Mouse (Mus musculus) heart, postnatal 36 days (tissue): ENCODE data around the gene Cul3. TPM values are rescaled to one million over a fixed set of nuclear protein-coding genes. Genes with fewer than 3 reads are reported as not detected.
"Not testable (repeated sequence)": the region's sequence is repeated elsewhere in the genome, so short reads cannot be mapped to it uniquely, and the experiment has no call there.

Experiments
- DNase-seq, 2 experiments: peaks; one replicate each; pipeline ENCODE4 v3.0.0; 2021 to 2022
- intact Hi-C: fragments of 180-260 bp; cut with DNase I; formaldehyde crosslinking; loops from one replicate; pipeline ENCODE4 v1.15.1; 2025
- total RNA-seq, 2 experiments: library from RNA; stranded (reverse); gene quantifications; 2 replicates each; pipeline ENCODE4 v1.2.3; 2021

Cul3 gene
- total RNA-seq: 100 to 1,000 TPM; 135 to 140 TPM

DNA sequence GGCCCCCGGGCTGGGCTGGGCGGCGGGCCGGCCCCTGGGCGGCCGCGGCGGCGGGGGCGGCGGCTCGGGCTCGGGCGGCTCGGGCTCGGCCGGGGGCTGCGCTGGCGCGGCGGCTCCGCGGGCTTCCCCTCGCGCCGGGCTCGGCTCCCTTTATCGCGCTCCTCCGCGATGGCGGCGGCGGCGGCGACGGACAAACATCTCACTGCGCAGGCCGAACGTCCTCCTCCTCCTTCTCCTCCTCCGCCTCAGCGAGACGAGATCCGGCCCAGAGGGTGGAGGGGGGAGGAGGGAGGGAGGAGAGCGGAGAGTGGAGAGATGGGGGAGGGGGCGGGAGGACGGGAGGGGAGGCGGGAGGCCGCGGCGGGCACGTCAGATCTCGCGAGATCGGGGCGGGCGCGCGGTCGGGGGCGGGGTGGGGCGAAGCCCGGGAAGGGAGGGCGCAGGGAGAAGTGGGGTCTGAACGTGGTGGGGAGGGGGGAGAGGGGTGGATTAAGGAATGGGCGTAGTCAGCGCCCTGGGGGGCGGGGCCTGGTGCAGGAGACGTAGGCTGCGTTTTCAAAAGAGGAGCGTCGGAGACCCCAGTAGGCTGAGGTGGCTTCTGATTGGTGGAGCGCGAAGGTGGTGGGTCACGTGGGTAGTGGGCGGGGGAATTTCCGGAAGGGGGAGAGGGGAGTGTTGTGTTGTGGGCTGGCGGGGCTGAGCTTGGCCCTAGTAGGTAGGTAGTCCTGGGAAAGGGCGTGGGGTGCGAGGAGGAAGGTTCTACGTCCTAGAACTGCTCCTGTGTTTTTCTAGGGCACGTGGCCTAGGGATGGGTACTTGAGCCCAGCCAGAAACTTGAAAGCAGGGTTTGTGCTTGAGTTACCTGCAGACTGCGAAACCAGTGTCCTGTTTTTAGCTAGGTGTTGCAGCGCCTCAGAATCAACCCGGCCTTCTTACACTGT lies at the start of gene Cul3:
TSS of gene Cul3 (minus strand) at position 45 of the 941 bp plus-strand sequence.
- intact Hi-C loops: no loop called here
- peak; percentile 92 to 93 for DNase-seq

DNA sequence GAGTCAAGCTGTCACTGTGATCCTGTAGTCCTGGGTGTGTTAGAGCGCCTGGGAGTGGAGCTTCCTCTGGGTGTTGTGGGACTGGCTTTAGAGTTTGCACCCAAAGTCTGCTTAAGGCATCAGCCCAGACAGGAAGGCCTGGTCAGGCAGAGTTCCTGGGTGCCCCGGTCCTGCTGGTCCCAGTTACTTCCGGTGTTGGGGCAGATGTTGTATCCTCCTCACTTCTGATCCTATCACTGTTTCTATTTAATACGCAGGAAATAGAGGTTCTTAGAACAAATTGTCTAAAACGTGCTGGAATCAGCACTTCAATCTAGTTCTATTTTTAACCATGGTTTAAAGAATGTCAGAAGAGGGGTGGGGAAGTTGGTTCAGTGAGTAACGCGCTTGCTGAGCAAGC lies 49.2 kb upstream of the Cul3 start:
- DNase-seq: no peak
- intact Hi-C loops: no loop called here

DNA sequence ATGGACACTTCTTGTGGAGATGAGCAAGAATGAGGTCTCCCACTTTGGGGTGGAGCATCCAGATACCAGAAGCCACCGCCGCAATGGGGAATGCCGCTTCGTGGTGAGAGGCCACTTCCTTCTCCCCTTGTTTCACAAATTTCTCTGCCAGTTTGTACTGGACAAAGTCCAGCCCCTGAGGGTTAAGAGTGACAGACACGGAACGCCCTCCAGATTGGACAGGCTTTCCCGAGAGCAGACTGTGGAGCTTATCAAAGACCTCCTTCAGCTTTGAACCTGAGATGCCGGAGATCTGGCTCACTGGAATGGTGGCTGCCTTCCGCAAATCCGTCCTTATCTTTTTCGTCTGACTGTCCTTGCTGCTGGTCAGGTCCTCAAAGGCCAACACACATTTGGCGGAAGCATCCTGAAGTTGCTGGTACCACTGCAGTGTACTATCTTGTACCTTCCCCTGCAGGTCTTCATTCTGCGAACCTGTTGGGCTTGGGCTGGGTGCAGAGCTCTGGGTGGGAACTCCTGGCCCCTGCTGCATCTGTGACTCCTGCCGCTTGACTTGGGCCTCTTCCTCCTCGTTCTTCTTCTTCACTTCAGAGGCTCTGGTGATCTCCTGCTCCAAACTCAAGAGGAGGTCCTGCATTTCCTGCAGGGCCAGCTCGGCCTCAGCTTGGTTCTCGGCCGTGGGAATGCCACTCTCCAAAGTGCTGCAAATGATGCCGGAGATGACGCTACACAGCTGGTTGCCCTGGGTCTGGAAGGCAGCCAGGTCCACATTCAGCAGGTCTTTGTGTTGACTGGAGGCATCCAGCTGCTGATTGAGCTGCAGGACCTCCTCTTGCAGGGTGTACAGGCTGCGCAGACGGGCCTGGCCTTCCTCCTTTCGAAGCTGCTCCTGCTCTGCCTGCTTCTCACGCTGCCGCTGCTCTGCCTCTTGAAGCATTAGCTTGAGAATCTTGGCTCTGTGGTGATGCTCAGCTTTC lies 43.6 kb upstream of the Cul3 start:
- intact Hi-C loops: no loop called here
- peak in 1 of 2 experiments; percentile 10 for DNase-seq

DNA sequence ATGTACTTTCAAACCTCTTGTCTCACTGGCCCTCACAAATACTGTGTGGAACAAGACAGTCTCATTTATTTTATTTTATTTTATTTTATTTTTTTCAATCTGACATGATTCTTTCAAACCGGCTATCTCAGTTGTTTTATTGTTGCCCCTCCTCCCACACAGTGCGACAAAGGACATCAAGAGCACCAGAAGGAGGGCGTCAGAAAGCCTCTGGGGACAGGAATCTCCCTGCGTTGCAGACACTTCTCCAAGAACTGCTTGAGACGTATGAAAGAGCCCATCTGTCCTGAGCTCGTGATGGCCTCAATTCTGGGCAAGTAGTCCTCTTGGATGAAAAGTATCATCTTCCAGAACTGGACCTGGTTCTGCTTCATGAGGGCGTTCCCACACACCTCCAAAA lies 42.6 kb upstream of the Cul3 start:
- intact Hi-C loops: no loop called here
- DNase-seq: no peak

DNA sequence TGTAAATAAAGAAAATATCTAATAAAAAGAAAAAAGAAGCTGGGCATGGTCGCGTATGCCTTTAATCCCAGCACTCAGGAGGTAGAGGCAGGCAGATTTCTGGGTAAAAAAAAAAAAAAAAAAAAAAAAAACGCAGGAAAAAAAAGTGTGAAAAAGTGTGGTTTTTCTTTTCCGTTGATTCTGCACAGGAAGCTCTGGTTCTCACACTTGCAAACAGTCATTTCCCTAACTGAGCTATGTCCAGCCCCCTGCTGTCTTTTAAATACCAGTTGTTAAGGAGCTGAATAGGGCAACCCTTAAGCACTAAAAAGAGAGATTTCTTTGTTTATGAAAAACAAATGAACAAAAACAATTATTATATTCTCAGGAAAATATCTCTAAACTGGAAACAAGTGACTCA lies 41.0 kb upstream of the Cul3 start:
- no peak for DNase-seq
- intact Hi-C loops: no loop called here

DNA sequence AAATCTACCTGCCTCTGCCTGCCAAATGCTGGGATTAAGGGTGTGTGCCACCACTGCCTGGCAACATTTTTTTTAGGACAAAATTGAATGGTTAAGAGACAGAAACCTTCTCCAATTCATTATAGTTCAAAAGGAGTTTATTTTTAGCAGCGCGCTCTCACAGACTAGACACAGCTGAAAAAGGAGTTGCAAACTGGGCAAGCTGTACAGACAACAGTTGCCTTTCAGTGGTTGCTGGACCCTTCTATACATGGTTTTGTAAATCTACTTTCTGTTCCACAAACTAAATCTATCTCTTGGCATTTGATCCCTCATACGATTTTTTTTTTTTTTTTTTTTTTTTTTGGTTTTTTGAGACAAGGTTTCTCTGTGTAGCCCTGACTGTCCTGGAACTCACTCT lies 31.7 kb upstream of the Cul3 start:
- intact Hi-C loops: loop anchor here (10.0 kb wide), 1 partner anchor 187 kb away; no protein-coding TSS in a partner anchor
- no peak for DNase-seq

DNA sequence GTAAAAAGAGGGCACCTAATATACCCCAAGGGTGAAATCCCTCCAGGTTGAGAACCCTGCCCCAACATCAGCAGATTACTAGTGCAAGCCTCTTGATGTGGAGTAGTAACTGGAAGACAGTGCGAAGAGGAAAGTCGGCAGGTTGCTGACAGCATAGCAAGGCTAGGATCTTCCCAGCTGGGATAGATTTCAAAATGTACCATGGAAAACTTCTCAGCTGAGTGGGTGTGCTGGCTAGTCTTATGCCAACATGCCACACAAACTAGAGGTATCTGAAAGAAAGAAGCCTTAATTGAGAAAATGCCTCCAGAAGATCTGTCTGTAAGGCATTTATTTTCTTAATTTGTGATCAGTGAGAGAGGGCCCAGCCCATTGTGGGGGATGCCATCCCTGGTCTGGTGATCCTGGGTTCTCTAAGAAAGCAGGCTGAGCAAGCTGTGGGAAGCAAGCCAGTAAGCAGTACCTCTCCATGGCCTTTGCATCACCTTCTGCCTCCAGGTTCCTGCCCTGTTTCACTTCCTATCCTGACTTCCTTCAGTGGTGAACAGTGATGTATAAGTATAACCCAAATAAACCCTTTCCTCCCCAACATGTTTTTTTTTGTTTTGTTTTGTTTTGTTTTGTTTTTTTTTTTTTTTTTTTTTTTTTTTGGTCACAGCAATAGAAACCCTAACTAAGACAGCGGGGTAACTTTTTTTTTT lies 31.1 kb upstream of the Cul3 start:
- intact Hi-C loops: loop anchor here (10.0 kb wide), 1 partner anchor 187 kb away; no protein-coding TSS in a partner anchor
- no peak for DNase-seq

DNA sequence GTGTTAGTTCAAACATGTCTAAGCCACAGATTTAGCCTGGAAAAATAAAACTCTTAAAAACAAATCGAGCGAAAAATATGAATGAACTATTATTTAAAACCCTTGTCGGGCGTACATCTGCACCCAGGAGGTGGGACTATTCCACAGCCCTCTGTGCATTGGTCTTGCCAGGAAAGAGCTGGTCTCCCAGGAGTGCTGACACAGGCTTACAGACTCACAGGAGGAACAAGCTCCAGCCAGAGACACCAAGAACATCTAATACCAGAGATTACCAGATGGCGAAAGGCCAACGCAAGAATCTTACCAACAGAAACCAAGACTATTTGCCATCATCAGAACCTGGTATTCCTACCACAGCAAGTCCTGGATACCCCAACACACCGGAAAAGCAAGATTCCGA lies 23.2 kb upstream of the Cul3 start:
- DNase-seq: no peak
- intact Hi-C loops: no loop called here

DNA sequence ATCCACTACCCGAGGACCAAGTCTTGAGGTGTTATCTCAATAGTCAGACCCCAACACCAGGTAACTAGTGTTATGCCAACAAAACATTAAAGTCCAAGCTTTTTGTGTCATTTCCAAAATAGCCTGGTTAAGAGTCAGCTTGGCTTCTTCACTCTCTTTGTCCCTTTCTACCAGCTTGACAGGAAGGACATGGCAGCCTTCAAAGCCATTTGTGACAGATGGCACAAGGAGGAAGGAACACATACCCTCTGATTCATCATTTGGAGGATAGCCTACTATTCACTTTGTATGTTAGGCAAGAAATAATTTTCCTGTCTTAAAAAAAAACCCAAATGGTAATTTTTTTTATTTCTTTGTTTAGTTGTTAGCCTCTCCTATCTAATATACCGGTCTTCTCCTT lies 22.7 kb upstream of the Cul3 start:
- intact Hi-C loops: no loop called here
- DNase-seq: no peak

DNA sequence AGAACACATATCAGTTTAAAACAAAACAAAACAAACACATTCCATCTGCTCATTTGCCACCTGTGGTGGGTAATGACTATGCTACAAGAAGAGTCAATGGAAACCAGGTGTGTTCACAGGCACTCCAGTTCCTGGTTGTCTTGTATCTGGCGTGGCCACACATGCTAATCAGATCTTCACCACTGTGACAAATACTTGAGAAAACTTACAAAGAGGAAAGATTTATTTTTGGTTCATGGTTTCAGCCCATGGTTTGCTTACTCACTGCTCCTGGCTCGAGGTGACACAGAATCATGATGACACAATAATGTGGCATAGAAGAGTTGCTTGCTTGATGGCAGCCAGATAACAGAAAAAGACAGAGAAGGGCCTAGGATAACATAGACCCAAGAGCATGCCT lies 22.1 kb upstream of the Cul3 start:
- no peak for DNase-seq
- intact Hi-C loops: no loop called here

DNA sequence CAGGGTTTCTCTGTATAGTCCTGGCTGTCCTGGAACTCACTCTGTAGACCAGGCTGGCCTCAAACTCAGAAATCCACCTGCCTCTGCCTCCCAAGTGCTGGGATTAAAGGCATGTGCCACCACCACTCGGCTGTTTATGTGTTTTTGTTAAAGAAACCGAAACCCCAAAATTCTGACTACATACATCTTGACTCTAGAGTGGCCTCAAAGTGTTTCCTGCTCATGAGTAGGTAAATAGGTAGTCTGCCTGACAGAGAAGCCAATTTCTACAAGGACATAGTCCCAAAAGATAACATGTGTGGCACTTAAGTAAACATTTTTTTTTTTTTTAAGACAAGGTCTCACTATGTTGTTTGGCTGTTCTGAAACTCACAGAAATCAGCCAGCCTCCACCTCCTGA lies 21.5 kb upstream of the Cul3 start:
- intact Hi-C loops, DNase-seq: not testable (repeated sequence)

DNA sequence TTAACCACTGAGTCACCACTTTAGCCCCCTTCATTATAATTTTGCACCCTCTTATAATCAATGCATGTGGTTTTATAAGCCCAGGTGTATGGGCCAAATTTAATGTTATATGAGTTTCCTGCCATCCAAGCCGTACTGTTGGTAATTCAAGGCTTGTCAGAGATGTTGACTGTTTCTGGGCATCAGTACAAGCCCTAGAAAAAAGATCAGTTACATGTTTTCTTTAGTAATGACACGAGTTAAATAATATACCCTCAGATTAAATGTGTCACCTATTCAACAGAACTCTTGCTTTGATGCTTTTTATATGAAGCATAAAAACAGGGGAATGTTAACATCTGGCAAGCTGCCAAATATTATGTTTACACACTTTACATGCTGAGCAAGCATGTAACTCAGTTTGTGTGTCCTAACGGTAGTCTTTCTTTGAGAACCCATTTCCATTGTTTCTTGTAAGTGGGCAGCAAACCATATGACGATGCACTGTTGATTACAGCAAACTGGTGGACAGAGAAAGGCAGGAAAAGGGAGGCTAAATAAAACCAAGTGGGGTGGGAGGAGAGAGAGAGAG lies 19.8 kb upstream of the Cul3 start:
- DNase-seq: no peak
- intact Hi-C loops: no loop called here

DNA sequence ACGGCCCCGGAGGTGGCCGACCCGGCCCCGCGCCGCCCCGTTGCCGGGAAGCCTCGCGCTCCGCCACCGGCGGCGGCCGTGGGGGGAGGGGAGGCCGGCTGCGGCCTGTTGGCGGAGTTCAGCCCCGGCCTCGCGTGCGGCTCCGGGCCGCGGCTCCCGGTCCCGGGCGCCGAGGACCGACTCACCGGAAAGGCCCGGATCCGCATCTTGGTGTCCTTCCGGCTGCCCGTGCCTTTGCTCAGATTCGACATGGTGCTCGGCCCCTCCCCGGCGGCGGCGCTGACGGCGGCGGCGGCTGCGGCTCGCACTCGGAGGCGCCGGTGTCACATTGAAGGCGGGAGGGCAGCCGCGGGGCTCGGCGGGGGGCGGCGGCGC lies 232 bp downstream of the Cul3 start:
- intact Hi-C loops: no loop called here
- DNase-seq: peak in 1 of 2 experiments; percentile 65

DNA sequence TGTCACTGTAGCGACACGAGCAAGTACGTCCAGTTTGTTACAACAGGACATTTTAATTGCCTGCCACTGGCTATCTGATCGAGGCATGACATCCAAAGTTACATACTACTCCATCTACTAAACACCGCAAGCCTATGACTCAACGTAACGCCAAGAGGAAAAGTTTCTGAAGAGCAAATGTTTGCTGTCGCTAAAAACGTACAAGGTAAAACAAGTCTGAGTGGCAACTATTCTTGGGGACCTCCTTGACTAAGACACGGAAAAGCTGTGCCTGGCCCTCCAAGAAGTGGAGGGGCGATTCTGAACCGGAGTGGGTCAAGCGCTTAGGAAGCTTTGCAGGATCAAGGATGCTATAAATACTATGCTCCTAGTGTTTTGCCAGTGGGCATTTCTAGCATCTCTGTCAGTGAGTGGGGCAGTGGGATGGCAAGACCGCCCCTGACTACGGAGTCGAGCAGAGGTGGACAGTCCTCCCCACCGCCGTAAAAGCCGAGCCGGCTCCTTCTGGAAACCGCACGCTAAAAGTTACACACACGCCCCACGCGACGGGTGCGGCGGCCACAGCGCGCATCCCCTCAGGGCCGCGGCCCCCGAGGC lies 757 bp downstream of the Cul3 start:
- DNase-seq: peak in 1 of 2 experiments; percentile 25

DNA sequence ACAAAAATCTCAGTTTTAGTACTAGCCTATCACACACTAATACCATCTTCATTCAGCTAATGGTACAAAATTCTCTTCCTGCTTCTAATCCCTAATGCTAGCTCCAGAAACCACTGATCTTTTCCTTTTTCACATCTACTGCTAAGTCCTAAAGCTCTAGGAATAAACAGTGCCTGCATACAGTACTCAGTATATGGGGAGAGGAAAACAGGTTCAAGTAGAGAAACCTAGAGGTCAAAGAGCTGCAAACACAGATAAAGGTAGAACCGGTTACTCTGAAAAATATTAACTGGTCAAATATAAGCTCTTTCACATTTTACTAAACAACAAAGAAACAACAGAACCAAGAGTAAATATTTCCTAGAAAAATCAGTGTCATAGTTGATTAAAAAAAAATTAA lies 1.9 kb downstream of the Cul3 start:
- intact Hi-C loops: loop anchor here (5.0 to 10.0 kb wide), 3 partner anchors 41 to 584 kb away; no protein-coding TSS in a partner anchor
- DNase-seq: no peak

More for the DNA sequence above, 757 bp downstream of the Cul3 start:
- intact Hi-C loops: loop anchor here (5.0 to 10.0 kb wide), 3 partner anchors 42 to 585 kb away; no protein-coding TSS in a partner anchor

DNA sequence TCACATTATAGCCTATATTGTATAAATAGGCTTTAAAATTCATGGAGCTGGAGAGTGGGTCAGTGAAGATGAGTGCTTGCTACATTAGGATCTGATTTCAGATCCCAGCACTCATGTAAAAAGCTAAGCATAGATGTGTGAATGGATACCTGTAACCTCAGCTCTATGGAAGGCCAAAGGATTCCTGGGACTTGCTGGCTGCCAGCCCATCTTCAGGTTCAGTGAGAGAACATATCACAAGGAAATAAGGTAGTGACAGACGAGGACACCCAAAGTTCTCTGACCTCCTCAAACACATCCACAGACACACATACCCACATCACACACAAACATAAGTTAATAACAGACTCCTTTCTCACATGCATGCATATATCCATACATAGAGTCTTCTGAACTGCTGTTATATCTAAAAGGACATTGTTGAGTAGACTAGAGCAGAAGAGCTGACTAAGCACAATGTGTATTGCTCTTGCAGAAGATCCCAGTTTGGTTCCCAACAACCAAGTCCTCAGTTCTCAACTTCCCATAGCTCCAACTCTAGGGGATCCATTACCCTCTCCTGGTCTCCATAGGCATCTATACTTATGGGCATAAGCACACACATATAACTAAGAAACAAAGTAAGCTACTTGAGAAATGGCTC lies 4.4 kb downstream of the Cul3 start:
- intact Hi-C loops: loop anchor here (5.0 to 10.0 kb wide), 3 partner anchors 39 to 581 kb away; no protein-coding TSS in a partner anchor
- DNase-seq: no peak

DNA sequence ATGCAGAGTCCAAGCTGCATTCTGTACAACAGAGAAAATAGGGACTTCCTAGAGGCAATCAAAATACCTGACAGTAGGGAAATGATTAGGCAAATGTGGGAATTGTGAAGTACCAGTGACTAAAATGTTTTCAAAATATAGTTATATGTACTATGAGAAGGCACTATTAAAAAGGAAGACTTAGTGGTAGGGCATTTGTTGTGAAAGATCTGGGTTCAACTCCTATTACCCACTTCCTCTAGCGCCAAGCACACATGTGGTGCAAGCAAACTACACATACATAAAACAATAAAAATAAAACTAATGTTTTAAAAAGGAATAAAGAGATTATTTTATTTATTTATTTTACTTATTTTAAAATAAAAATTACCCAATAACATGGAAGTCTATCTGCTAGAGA lies 5.2 kb downstream of the Cul3 start:
- intact Hi-C loops: loop anchor here (5.0 to 10.0 kb wide), 3 partner anchors 38 to 580 kb away; no protein-coding TSS in a partner anchor
- DNase-seq: no peak

DNA sequence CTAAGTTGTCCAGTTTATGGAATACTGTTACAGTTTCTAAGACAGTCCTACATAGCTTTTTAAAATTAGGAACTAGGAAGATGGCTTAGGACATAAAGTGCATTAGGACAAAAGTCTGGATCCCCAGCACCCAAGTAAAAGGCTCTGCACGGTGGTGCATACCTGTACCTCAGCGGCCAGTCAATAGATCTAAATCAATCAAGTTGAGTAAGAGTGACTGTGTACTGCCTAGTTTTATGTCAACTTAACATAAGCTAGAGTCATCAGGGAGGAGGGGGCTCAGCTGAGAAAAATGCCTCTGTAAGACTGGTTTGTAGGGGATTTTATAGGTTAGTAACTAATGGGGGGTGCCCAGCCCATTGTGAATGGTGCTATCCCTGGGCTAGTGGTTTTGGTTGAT lies 9.3 kb downstream of the Cul3 start:
- DNase-seq: no peak
- intact Hi-C loops: loop anchor here (10.0 kb wide), 1 partner anchor 576 kb away; no protein-coding TSS in a partner anchor

DNA sequence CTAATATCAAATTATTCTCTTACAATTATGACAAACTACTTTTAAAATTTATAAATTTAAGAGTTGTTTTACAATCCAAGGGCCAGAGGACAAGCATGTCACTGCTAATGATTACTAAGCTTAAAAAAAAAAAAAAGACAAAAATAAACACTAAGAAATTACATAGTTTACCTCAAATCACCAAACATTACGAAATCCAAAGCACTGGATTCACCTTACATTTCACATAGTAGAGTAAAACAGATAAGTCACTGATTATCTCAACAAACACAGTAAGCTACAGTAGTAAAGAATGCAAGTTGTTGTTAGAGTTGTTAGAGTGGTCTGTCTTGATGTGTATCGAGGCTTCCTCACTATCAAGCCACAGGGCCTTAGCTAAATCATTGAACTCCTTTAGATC lies 14.5 kb downstream of the Cul3 start:
- no peak for DNase-seq

More for the DNA sequence above, 14.5 kb downstream of the Cul3 start:
- intact Hi-C loops: no loop called here
